Mouse (Mus musculus) bone marrow, adult 2 months (tissue): ENCODE measurements around the gene Il21.

ENCODE experiments used
- CTCF ChIP-seq: fragments of 200-500 bp; IDR thresholded peaks from 2 replicates; pipeline ENCODE4 v1.5.1; 2011; ENCODE audit warnings: low read length, control low read depth; ENCODE audit not compliant: control insufficient read depth, insufficient read depth
- POLR2A ChIP-seq: fragments of 200-500 bp; IDR thresholded peaks from 2 replicates; pipeline ENCODE4 v1.6.1; 2011; ENCODE audit warnings: low read depth, mild to moderate bottlenecking, control low read depth, low read length, borderline replicate concordance; ENCODE audit not compliant: control insufficient read depth

DNA sequence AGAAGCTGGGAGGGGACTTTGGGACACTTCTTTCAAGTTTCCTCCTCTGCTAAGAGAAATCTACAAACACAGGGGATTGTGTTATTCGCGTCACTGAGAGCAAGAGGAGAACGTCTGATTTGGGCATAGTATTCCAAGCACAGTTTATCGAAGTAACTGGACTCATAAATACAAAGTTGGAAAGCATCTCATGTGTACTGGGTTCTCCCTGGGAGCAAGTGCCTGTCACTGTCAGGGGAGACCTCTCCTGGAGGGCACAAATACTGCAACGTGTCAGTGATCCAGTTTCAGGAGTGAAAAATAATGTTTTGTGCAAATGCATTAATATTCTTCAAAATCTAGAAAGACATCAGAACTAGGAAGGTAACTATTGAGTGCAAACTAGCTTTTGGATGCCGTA lies 27.9 kb downstream of the Il21 start:
- TF ChIP-seq CTCF (peak; percentile 47), POLR2A (no peak)
